Mouse (Mus musculus) kidney, embryonic 16.5 days (tissue): ENCODE measurements around the gene Ltbp3. TPM values are rescaled to one million over a fixed set of nuclear protein-coding genes. Genes with fewer than 3 reads are reported as not detected.

Experiments used
- ATAC-seq: fragments of 200-750 bp; cut with Nextera tagmentation; 2 replicates; pipeline ENCODE4 v1.8.0; 2017; ENCODE audit warnings: moderate TSS enrichment; ENCODE audit not compliant: low FRiP score, low TSS enrichment
- H3K27ac ChIP-seq: fragments of 300-500 bp; sonication (generic); 2 replicates; pipeline ENCODE4 v1.5.1; 2014; ENCODE audit warnings: low read length
- H3K27me3 ChIP-seq: fragments of 300-500 bp; sonication (generic); 2 replicates; pipeline ENCODE4 v1.6.1; 2014; ENCODE audit warnings: low read length, control low read depth, mixed read lengths; ENCODE audit not compliant: insufficient read depth
- H3K36me3 ChIP-seq: fragments of 300-500 bp; sonication (generic); 2 replicates; pipeline ENCODE4 v1.6.1; 2014; ENCODE audit warnings: low read length, control low read depth, mixed read lengths; ENCODE audit not compliant: insufficient read depth
- H3K4me1 ChIP-seq: fragments of 300-500 bp; sonication (generic); 2 replicates; pipeline ENCODE4 v1.6.1; 2014; ENCODE audit warnings: low read length, control low read depth, mixed read lengths; ENCODE audit not compliant: insufficient read depth
- H3K4me2 ChIP-seq: fragments of 300-500 bp; sonication (generic); replicated peaks from 2 replicates; pipeline ENCODE4 v1.6.1; 2014; ENCODE audit warnings: low read depth, low read length
- H3K4me3 ChIP-seq: fragments of 300-500 bp; sonication (generic); 2 replicates; pipeline ENCODE4 v1.5.1; 2014; ENCODE audit warnings: mild to moderate bottlenecking, low read length
- H3K9ac ChIP-seq: fragments of 300-500 bp; sonication (generic); replicated peaks from 2 replicates; pipeline ENCODE4 v1.6.1; 2014; ENCODE audit warnings: low read length
- H3K9me3 ChIP-seq: fragments of 300-500 bp; sonication (generic); 2 replicates; pipeline ENCODE4 v1.6.1; 2016; ENCODE audit warnings: low read length, control low read depth
- WGBS: fragments of 180-500 bp; shearing (Covaris S2); extraction: QIAGEN DNeasy Blood & Tissue Kit; methylation state at CpG from one replicate; pipeline ENCODE4 v1.1.7; 2014; 5-methylcytosine and 5-hydroxymethylcytosine counted together
- polyA plus RNA-seq: library from polyadenylated mRNA; unstranded; fragments of >200 nt; fragmentation: Nextera tagmentation; extraction: Ambion mirVana; gene quantifications from 2 replicates; pipeline ENCODE4 v1.2.1, GENCODE M21; 2015

The Ltbp3 gene
- polyA plus RNA-seq, 1 experiment from 2014 or later = 21.5 TPM

- H3K9me3 ChIP-seq = no peaks in the 10 kb centered on the region
- ATAC-seq = no peak
- WGBS = 73% methylated on average over 29 of the region's 29 CpGs
Observed at GRCm38 (mm10) chr19:5730314-5731186, 10.2 kb upstream of the Ltbp3 start.

GRCm38 (mm10) chr19:5731264-5731978, 9.3 kb upstream of the Ltbp3 start:
- H3K9me3 ChIP-seq = no peaks in the 10 kb centered on the region
- H3K27ac ChIP-seq = peak overlapping the region; percentile 70
- under 1% methylated on average over 47 of the region's 47 CpGs for WGBS
- ATAC-seq = peak; percentile 90
- H3K27me3 ChIP-seq = peaks cover 3% of the 10 kb centered on the region; the same call in 1 of the 2 replicates
- H3K4me1 ChIP-seq = peaks cover 45% of the 10 kb centered on the region
- 0 out of 2 replicates have a peak, but pooled peaks cover 5% of the 10 kb centered on the region for H3K36me3 ChIP-seq
- peak overlapping the region; percentile 98 for H3K4me2 ChIP-seq
- H3K9ac ChIP-seq = peak overlapping the region; percentile 90
- peak overlapping the region; percentile 87 for H3K4me3 ChIP-seq

More at GRCm38 (mm10) chr19:5730314-5731186, 10.2 kb upstream of the Ltbp3 start:
- Histone ChIP-seq H3K27me3 (0 out of 2 replicates have a peak, but pooled peaks cover 3% of the 10 kb centered on the region), H3K4me1 (peaks cover 53% of the 10 kb centered on the region), H3K27ac (0 out of 2 replicates have a peak overlapping the region, but pooled peaks have one; percentile 45), H3K9ac (peak overlapping the region; percentile 90), H3K36me3 (0 out of 2 replicates have a peak, but pooled peaks cover 5% of the 10 kb centered on the region), H3K4me3 (peak overlapping the region; percentile 87), H3K4me2 (peak overlapping the region; percentile 98)

- ATAC-seq = no peak
- Histone ChIP-seq H3K4me1 (peaks cover 22% of the 10 kb centered on the region), H3K9ac (no peak overlapping the region), H3K36me3 (0 out of 2 replicates have a peak, but pooled peaks cover 5% of the 10 kb centered on the region), H3K27me3 (peaks cover 3% of the 10 kb centered on the region; the same call in 1 of the 2 replicates), H3K4me3 (no peak overlapping the region), H3K27ac (no peak overlapping the region), H3K4me2 (no peak overlapping the region), H3K9me3 (no peaks in the 10 kb centered on the region)
- 82% methylated on average over 9 of the region's 9 CpGs for WGBS
Observed at GRCm38 (mm10) chr19:5734325-5734724, 6.4 kb upstream of the Ltbp3 start.

- no peak overlapping the region for H3K9ac ChIP-seq
- ATAC-seq = no peak
Observed at GRCm38 (mm10) chr19:5739446-5739845, 1.3 kb upstream of the Ltbp3 start.

GRCm38 (mm10) chr19:5741641-5742240, 1.0 kb downstream of the Ltbp3 start:
- under 1% methylated on average over 42 of the region's 55 CpGs for WGBS
- H3K4me2 ChIP-seq = peak overlapping the region; percentile 99
- peak; percentile 73; the same call in 1 of the 2 replicates for ATAC-seq

More at GRCm38 (mm10) chr19:5739446-5739845, 1.3 kb upstream of the Ltbp3 start:
- no peak overlapping the region for H3K4me2 ChIP-seq
- no peak overlapping the region for H3K4me3 ChIP-seq
- H3K36me3 ChIP-seq = no peaks in the 10 kb centered on the region
- H3K4me1 ChIP-seq = peaks cover 34% of the 10 kb centered on the region
- H3K9me3 ChIP-seq = no peaks in the 10 kb centered on the region
- WGBS = 43% methylated on average over 2 of the region's 2 CpGs
- H3K27me3 ChIP-seq = peaks cover 3% of the 10 kb centered on the region; the same call in 1 of the 2 replicates
- no peak overlapping the region for H3K27ac ChIP-seq

GRCm38 (mm10) chr19:5742241-5742641, 1.5 kb downstream of the Ltbp3 start:
- Histone ChIP-seq H3K36me3 (no peaks in the 10 kb centered on the region), H3K9ac (peak overlapping the region; percentile 94), H3K27me3 (no peaks in the 10 kb centered on the region), H3K9me3 (no peaks in the 10 kb centered on the region), H3K4me2 (peak overlapping the region; percentile 99), H3K27ac (peak overlapping the region; percentile 78), H3K4me3 (peak overlapping the region; percentile 76), H3K4me1 (peaks cover 48% of the 10 kb centered on the region)
- WGBS = under 1% methylated on average over 32 of the region's 32 CpGs
- ATAC-seq = peak; percentile 25; the same call in 1 of the 2 replicates

More at GRCm38 (mm10) chr19:5741641-5742240, 1.0 kb downstream of the Ltbp3 start:
- Histone ChIP-seq H3K27ac (peak overlapping the region; percentile 78), H3K4me1 (peaks cover 48% of the 10 kb centered on the region), H3K9me3 (no peaks in the 10 kb centered on the region), H3K9ac (peak overlapping the region; percentile 94), H3K36me3 (no peaks in the 10 kb centered on the region), H3K27me3 (no peaks in the 10 kb centered on the region), H3K4me3 (peak overlapping the region; percentile 76)

- Histone ChIP-seq H3K4me1 (peaks cover 48% of the 10 kb centered on the region), H3K27me3 (no peaks in the 10 kb centered on the region), H3K9me3 (no peaks in the 10 kb centered on the region), H3K9ac (no peak overlapping the region), H3K4me2 (peak overlapping the region; percentile 99; the same call in 1 of the 2 replicates), H3K4me3 (no peak overlapping the region), H3K36me3 (no peaks in the 10 kb centered on the region), H3K27ac (no peak overlapping the region)
- 44% methylated on average over 5 of the region's 5 CpGs for WGBS
- no peak for ATAC-seq
Observed at GRCm38 (mm10) chr19:5743576-5743975, 2.9 kb downstream of the Ltbp3 start.

GRCm38 (mm10) chr19:5745756-5746710, 5.3 kb downstream of the Ltbp3 start:
- peaks cover 16% of the 10 kb centered on the region for H3K27me3 ChIP-seq
- H3K27ac ChIP-seq = no peak overlapping the region
- peak overlapping the region; percentile 33 for H3K9ac ChIP-seq
- H3K4me2 ChIP-seq = peak overlapping the region; percentile 55
- no peak for ATAC-seq
- 8% methylated on average over 36 of the region's 36 CpGs for WGBS
- H3K4me1 ChIP-seq = peaks cover 38% of the 10 kb centered on the region
- peak overlapping the region; percentile 34 for H3K4me3 ChIP-seq
- H3K36me3 ChIP-seq = no peaks in the 10 kb centered on the region
- H3K9me3 ChIP-seq = no peaks in the 10 kb centered on the region
